Mouse (Mus musculus): Measurements from ENCODE around the gene Ascl5.

DNA sequence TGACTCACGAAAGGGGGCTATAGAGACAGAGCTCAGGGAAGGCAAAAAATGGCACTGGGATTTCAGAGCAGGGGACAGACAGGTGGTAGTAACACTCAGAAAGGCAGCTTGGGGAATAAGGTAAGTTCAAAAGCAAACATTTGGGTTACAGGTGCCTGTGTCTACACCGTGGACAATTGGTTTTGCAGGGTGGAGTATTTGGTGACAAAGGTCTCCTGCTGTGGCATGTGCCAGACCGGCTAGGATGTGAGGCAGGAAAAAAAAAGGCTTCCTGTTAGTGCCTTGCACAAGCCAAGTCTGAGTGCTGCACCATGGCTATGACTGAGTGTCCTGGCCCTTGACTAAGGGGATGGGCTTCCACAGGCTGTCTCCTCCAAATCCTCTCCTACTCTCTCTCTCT lies 8.0 kb downstream of the Ascl5 start:
- TF ChIP-seq CTCF (IDR thresholded peaks at IDR 0.05; ENCODE audit: insufficient read depth, low read depth, low read length) (no peak), POLR2A (IDR thresholded peaks at IDR 0.05; ENCODE audit: insufficient read depth, low read depth, low read length) (no peak)

Data from olfactory bulb, adult 2 months (tissue).